Mouse (Mus musculus) heart, embryonic 13.5 days (tissue): ENCODE data around the gene Myh6. TPM values are rescaled to one million over a fixed set of nuclear protein-coding genes. Genes with fewer than 3 reads are reported as not detected.

Experiments
- ATAC-seq: fragments of 200-750 bp; cut with Nextera tagmentation; 2 replicates; pipeline ENCODE4 v1.8.0; 2017; ENCODE audit warnings: moderate TSS enrichment; ENCODE audit not compliant: insufficient number of reproducible peaks, low FRiP score, low TSS enrichment; ENCODE audit errors: extremely low read depth
- H3K27ac ChIP-seq: fragments of 300-500 bp; sonication (generic); replicated peaks from 2 replicates; pipeline ENCODE4 v1.5.1; 2015; ENCODE audit warnings: moderate library complexity, mild to moderate bottlenecking, inconsistent platforms
- H3K27me3 ChIP-seq: fragments of 300-500 bp; sonication (generic); replicated peaks from 2 replicates; pipeline ENCODE4 v1.6.1; 2015; ENCODE audit warnings: mild to moderate bottlenecking, inconsistent platforms
- H3K36me3 ChIP-seq: fragments of 300-500 bp; sonication (generic); 2 replicates; pipeline ENCODE4 v1.6.1; 2015; ENCODE audit warnings: mild to moderate bottlenecking, inconsistent platforms
- H3K4me1 ChIP-seq: fragments of 300-500 bp; sonication (generic); 2 replicates; pipeline ENCODE4 v1.6.1; 2015; ENCODE audit warnings: inconsistent platforms
- H3K4me2 ChIP-seq: fragments of 300-500 bp; sonication (generic); 2 replicates; pipeline ENCODE4 v1.6.1; 2015; ENCODE audit warnings: inconsistent platforms, mild to moderate bottlenecking, moderate library complexity
- H3K4me3 ChIP-seq: fragments of 300-500 bp; sonication (generic); 2 replicates; pipeline ENCODE4 v1.5.1; 2015; ENCODE audit warnings: moderate library complexity, mild to moderate bottlenecking, inconsistent platforms
- H3K9ac ChIP-seq: fragments of 300-500 bp; sonication (generic); 2 replicates; pipeline ENCODE4 v1.6.1; 2015; ENCODE audit warnings: inconsistent platforms, mild to moderate bottlenecking, moderate library complexity
- H3K9me3 ChIP-seq: fragments of 300-500 bp; sonication (generic); 2 replicates; pipeline ENCODE4 v1.6.1; 2016; ENCODE audit warnings: inconsistent platforms
- WGBS: fragments of 180-500 bp; shearing (Covaris S2); methylation state at CpG from one replicate; pipeline ENCODE4 v1.1.7; 2015; ENCODE audit warnings: mixed read lengths; 5-methylcytosine and 5-hydroxymethylcytosine counted together
- microRNA counts: library from miRNA; unstranded; fragments of <30 nt; microRNA quantifications from one replicate; lab custom pipeline; 2016
- microRNA-seq: library from miRNA; unstranded; fragments of <30 nt; microRNA quantifications from one replicate; pipeline ENCODE4, GENCODE M21; 2016
- polyA plus RNA-seq: library from polyadenylated mRNA; unstranded; fragments of >200 nt; fragmentation: Nextera tagmentation; extraction: Ambion mirVana; gene quantifications from 2 replicates; pipeline ENCODE4 v1.2.1, GENCODE M21; 2015

Gene Myh6
- polyA plus RNA-seq, 1 experiment from 2014 or later, result 1,858 TPM

DNA sequence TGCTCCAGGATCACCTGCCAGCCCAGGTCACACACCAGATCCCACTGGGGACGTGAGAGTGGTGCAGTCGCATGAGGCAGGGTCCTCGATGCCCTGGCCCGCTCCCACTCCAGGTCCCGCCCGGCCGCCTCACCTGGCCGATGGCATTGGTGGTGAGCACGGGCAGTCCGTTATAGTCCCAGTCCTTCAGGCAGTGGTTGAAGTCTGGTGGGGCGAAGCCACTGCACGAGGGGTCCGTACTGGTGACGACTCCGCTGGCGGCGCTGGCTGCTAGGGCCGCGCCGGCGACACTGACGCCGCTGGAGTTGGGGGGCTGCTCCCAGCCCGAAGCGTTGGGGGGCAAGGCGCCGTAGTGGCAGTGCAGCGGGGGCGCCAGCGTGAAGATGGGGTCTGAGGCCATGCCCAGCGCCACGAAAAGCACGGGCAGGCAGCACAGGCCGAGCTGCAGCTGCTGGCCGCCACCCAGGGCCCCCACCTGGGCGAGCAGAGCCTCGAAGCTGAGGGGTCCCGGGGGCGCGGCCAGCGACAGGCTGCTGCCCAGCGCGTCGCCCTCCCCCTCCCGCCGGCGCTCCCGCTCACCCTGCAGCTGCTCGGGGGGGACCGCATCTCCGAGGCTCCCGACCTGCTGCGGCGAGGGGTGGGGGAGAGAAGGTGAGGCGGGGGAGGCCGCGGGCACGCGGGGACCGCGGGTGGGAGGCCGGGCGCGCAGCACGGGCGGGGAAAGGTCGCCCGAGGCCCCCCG is 54.4 kb downstream of the Myh6 start:
- peak overlapping the region; percentile 74 for H3K27ac ChIP-seq
- peak overlapping the region; percentile 94 for H3K4me2 ChIP-seq
- peaks cover 29% of the 10 kb centered on the region for H3K4me1 ChIP-seq
- H3K4me3 ChIP-seq, result peak overlapping the region; percentile 77
- peak overlapping the region; percentile 91 for H3K9ac ChIP-seq
- H3K27me3 ChIP-seq, result peaks cover 4% of the 10 kb centered on the region; the same call in 1 of the 2 replicates
- 2% methylated on average over 59 of the region's 69 CpGs for WGBS
- ATAC-seq, result peak; percentile 18; the same call in 1 of the 2 replicates
- H3K9me3 ChIP-seq, result no peaks in the 10 kb centered on the region
- H3K36me3 ChIP-seq, result peaks cover 50% of the 10 kb centered on the region

DNA sequence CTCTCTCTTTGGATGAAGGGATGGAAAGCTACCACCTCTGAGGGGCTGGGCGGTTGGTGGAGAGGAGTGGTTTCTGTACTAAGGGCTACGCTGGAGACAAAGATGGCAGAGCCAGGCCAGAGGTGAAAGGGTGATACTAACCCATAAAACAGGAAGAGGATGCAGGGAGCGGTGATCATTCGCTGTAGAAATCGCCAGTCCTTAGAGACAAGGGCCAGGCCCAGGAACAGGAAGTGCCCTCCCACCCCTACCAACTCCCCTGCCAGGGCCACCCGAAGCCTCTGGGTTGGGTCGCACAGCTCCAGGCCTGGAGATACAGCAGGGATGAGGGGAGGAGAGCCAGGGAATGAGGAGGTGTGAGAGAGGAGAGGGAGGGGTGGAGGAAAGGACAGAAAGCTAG is 58.0 kb downstream of the Myh6 start:
- 69% methylated on average over 7 of the region's 7 CpGs for WGBS
- Histone ChIP-seq H3K9ac (peak overlapping the region; percentile 42; the same call in 1 of the 2 replicates), H3K4me3 (no peak overlapping the region), H3K9me3 (no peaks in the 10 kb centered on the region), H3K27me3 (peaks cover 4% of the 10 kb centered on the region; the same call in 1 of the 2 replicates), H3K4me2 (no peak overlapping the region), H3K36me3 (peaks cover 63% of the 10 kb centered on the region), H3K4me1 (peaks cover 28% of the 10 kb centered on the region), H3K27ac (no peak overlapping the region)
- no peak for ATAC-seq

DNA sequence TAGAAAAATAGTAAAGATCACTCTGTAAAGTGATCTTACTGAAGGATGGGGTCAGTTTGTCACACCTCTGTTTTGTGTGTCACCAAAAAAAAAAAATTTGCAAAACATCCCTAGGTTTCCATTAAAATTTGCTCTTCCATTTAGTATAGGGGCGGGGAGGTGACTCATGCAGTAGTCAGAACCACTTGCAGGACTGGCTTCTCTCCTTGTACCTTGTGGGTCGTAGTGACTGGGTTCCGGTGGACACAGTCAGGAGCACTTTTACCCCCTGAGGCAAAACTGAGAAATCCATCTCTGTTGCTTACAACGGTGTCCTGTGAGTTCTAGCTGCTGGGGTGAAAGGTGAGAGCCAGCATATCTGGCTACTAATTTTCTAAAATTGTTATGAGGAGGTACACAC is 63.1 kb downstream of the Myh6 start:
- Histone ChIP-seq H3K27ac (no peak overlapping the region), H3K4me1 (peaks cover 4% of the 10 kb centered on the region), H3K36me3 (peaks cover 57% of the 10 kb centered on the region), H3K4me2 (no peak overlapping the region), H3K27me3 (no peaks in the 10 kb centered on the region), H3K9ac (no peak overlapping the region), H3K4me3 (no peak overlapping the region), H3K9me3 (no peaks in the 10 kb centered on the region)
- no peak for ATAC-seq
- WGBS, result 84% methylated on average over 4 of the region's 4 CpGs

DNA sequence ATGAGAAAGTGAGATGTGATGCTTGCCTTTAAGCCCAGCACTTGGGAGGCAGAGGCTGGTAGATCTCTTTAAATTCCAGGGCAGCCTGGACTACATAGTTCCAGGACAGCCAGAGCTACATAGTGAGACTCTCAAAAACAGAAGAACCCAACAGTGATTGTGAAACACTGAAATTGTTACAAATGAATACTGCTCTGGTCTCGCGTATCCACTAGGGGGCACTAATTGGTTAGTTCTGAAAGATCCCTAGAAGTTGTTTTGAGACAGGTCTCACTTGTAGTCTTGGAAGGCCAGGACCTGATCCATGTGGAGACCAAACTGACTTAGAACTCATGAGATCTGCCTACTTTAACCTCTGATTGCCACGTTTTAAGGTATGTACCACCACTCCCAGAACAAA is 66.3 kb downstream of the Myh6 start:
- WGBS, result 2% methylated on average over 3 of the region's 3 CpGs
- no peak for ATAC-seq
- Histone ChIP-seq H3K9me3 (no peaks in the 10 kb centered on the region), H3K36me3 (peaks cover 57% of the 10 kb centered on the region), H3K4me1 (peaks cover 29% of the 10 kb centered on the region), H3K27ac (peak overlapping the region; percentile 45), H3K27me3 (no peaks in the 10 kb centered on the region), H3K9ac (no peak overlapping the region), H3K4me2 (no peak overlapping the region), H3K4me3 (no peak overlapping the region)

- Histone ChIP-seq H3K9me3 (no peaks in the 10 kb centered on the region), H3K4me1 (peaks cover 40% of the 10 kb centered on the region), H3K36me3 (peaks cover 42% of the 10 kb centered on the region), H3K4me2 (no peak overlapping the region), H3K27ac (peak overlapping the region; percentile 44), H3K4me3 (no peak overlapping the region), H3K27me3 (no peaks in the 10 kb centered on the region), H3K9ac (peak overlapping the region; percentile 8; the same call in 1 of the 2 replicates)
- ATAC-seq, result no peak
- WGBS, result 43% methylated on average over 2 of the region's 2 CpGs
These were observed 69.3 kb downstream of the Myh6 start for GRCm38 (mm10) chr14:54897445-54897844.

- peak; percentile 68 for ATAC-seq
- peak overlapping the region; percentile 100 for H3K9ac ChIP-seq
- peak overlapping the region; percentile 94 for H3K4me3 ChIP-seq
- WGBS, result 1% methylated on average over 45 of the region's 54 CpGs
- H3K4me1 ChIP-seq, result peaks cover 36% of the 10 kb centered on the region
- no peaks in the 10 kb centered on the region for H3K9me3 ChIP-seq
- peak overlapping the region; percentile 85 for H3K4me2 ChIP-seq
- H3K27ac ChIP-seq, result peak overlapping the region; percentile 96
- H3K27me3 ChIP-seq, result no peaks in the 10 kb centered on the region
- H3K36me3 ChIP-seq, result peaks cover 42% of the 10 kb centered on the region
These were observed 72.2 kb downstream of the Myh6 start for GRCm38 (mm10) chr14:54894296-54895151.

GRCm38 (mm10) chr14:54893651-54894181 is 73.0 kb downstream of the Myh6 start:
- Histone ChIP-seq H3K4me1 (peaks cover 36% of the 10 kb centered on the region), H3K4me2 (peak overlapping the region; percentile 85), H3K27me3 (no peaks in the 10 kb centered on the region), H3K9ac (peak overlapping the region; percentile 100), H3K36me3 (peaks cover 34% of the 10 kb centered on the region), H3K27ac (peak overlapping the region; percentile 96), H3K9me3 (no peaks in the 10 kb centered on the region), H3K4me3 (peak overlapping the region; percentile 94)
- peak; percentile 98 for ATAC-seq
- WGBS, result under 1% methylated on average over 38 of the region's 38 CpGs

GRCm38 (mm10) chr14:54892200-54892599 is 74.5 kb downstream of the Myh6 start, which contains the start of gene Pabpn1:
TSS of gene Pabpn1 (plus strand) at chr14:54892500.
- Histone ChIP-seq H3K27ac (peak within 1 kb of the TSS; percentile 87), H3K4me2 (peak within 1 kb of the TSS; percentile 68), H3K4me1 (peaks cover 30% of the 10 kb centered on the region), H3K36me3 (peaks cover 23% of the 10 kb centered on the region), H3K9ac (peak within 1 kb of the TSS; percentile 76), H3K4me3 (peak within 1 kb of the TSS; percentile 94), H3K27me3 (no peaks in the 10 kb centered on the region), H3K9me3 (no peaks in the 10 kb centered on the region)
- 94% methylated on average over 3 of the region's 3 CpGs for WGBS
- ATAC-seq, result no peak

MicroRNAs within 50 kb of the gene (microRNA counts, 519-probe panel; counts per million panel counts)
- 7,310 counts per million, percentile 99 among the panel's probes with 10 or more counts for microRNA mmu-miR-208a (lab: Ali Mortazavi, UCI)
- 7,980 counts per million, percentile 100 among the panel's probes with 10 or more counts for microRNA mmu-miR-208b (lab: Ali Mortazavi, UCI)

Small RNA genes within 50 kb of the gene (microRNA-seq; reads per million reads assigned to microRNA genes)
- gene Mir208a (8,839 reads per million, percentile 94 among the genes with 10 or more reads in this experiment), gene Mir208b (54,411 reads per million, percentile 99 among the genes with 10 or more reads in this experiment)

Other genes starting within 250 kb of the Myh6 start
- 3.4 and 4.0 TPM in 2 replicates for gene Slc7a8, start 185.0 kb downstream of the Myh6 start, polyA plus RNA-seq
- gene Rnf212b, start 152.8 kb downstream of the Myh6 start, polyA plus RNA-seq, result not detected in 2 replicates
- 5.3 and 8.0 TPM in 2 replicates for gene Homez, start 96.0 kb downstream of the Myh6 start, polyA plus RNA-seq
- gene Ppp1r3e, start 89.4 kb downstream of the Myh6 start, polyA plus RNA-seq, result 1.1 and 1.7 TPM in 2 replicates
- 2.5 and 2.6 TPM in 2 replicates for gene Bcl2l2, start 83.5 kb downstream of the Myh6 start, polyA plus RNA-seq
- not detected in 2 replicates for gene Gm20521, start 83.5 kb downstream of the Myh6 start, polyA plus RNA-seq
- 72.3 and 74.0 TPM in 2 replicates for gene Pabpn1, start 74.4 kb downstream of the Myh6 start, polyA plus RNA-seq
- gene Slc22a17, start 53.8 kb downstream of the Myh6 start, polyA plus RNA-seq, result 33.9 and 37.4 TPM in 2 replicates
- 13.3 and 13.9 TPM in 2 replicates for gene Efs, start 40.8 kb downstream of the Myh6 start, polyA plus RNA-seq
- gene Il25, start 34.2 kb downstream of the Myh6 start, polyA plus RNA-seq, result not detected in 2 replicates
- gene Cmtm5, start 30.7 kb downstream of the Myh6 start, polyA plus RNA-seq, result 0.49 and 0.98 TPM in 2 replicates
- not detected in 2 replicates for gene Gm17428, start 10.0 kb upstream of the Myh6 start, polyA plus RNA-seq
- 3,662 and 3,747 TPM in 2 replicates for gene Myh7, start 27.7 kb upstream of the Myh6 start, polyA plus RNA-seq
- 56.8 and 58.2 TPM in 2 replicates for gene Ngdn, start 48.5 kb upstream of the Myh6 start, polyA plus RNA-seq
- gene Zfhx2, start 125.4 kb upstream of the Myh6 start, polyA plus RNA-seq, result 3.0 and 3.2 TPM in 2 replicates
- 13.8 and 15.9 TPM in 2 replicates for gene Thtpa, start 127.9 kb upstream of the Myh6 start, polyA plus RNA-seq
- 7.4 and 7.9 TPM in 2 replicates for gene Ap1g2, start 139.7 kb upstream of the Myh6 start, polyA plus RNA-seq
- gene Jph4, start 150.0 kb upstream of the Myh6 start, polyA plus RNA-seq, result 0.31 and 0.32 TPM in 2 replicates